Mouse (Mus musculus) left cerebral cortex, adult 8-10 months (tissue): ENCODE results near the gene Nme8. TPM values are rescaled to one million over a fixed set of nuclear protein-coding genes. Genes with fewer than 3 reads are reported as not detected.

Experiments used
- DNase-seq, 2 experiments: peaks; one replicate each; pipeline ENCODE4 v3.0.0; 2022; ENCODE audit warnings: low spot score in 2 of 2
- total RNA-seq, 4 experiments: library from RNA; stranded (reverse); gene quantifications; 2 replicates each; pipeline ENCODE4 v1.2.4; 2022

The Nme8 gene
- total RNA-seq, 4 experiments from 2014 or later = not detected

GRCm38 (mm10) chr13:19595141-19595540 lies 102.5 kb downstream of the Nme8 start:
- no peak for DNase-seq

Other genes with a start within 250 kb of the Nme8 start
- gene Epdr1, start 77.9 kb downstream of the Nme8 start, total RNA-seq = 100 to 1,000 TPM in 2 of 4 experiments, 10 to 100 TPM in 2; 98.0 to 108 (median 103) TPM
- 1 to 10 TPM; 1.4 to 2.0 (median 1.9) TPM for gene Sfrp4, start 74.7 kb downstream of the Nme8 start, total RNA-seq
- not detected for gene Gpr141, start 126.5 kb upstream of the Nme8 start, total RNA-seq